Mouse (Mus musculus): ENCODE results near the gene Becn1.

Gene Becn1

DNA sequence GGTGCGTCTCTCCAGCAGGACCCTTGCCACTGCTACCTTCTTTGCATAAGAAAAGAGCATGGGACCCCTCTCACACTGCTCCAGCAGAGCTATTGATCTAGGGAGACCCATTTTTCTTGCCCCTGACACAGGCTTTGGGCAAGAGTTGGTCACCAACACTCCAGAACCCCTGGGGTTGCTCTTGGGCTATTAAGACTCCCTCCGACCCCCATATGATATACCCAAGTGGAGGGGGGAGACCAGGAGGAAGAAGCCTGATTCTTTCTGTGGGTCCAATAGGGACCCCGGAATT lies 38.2 kb downstream of the Becn1 start:
- DNase-seq, result no peak

DNA sequence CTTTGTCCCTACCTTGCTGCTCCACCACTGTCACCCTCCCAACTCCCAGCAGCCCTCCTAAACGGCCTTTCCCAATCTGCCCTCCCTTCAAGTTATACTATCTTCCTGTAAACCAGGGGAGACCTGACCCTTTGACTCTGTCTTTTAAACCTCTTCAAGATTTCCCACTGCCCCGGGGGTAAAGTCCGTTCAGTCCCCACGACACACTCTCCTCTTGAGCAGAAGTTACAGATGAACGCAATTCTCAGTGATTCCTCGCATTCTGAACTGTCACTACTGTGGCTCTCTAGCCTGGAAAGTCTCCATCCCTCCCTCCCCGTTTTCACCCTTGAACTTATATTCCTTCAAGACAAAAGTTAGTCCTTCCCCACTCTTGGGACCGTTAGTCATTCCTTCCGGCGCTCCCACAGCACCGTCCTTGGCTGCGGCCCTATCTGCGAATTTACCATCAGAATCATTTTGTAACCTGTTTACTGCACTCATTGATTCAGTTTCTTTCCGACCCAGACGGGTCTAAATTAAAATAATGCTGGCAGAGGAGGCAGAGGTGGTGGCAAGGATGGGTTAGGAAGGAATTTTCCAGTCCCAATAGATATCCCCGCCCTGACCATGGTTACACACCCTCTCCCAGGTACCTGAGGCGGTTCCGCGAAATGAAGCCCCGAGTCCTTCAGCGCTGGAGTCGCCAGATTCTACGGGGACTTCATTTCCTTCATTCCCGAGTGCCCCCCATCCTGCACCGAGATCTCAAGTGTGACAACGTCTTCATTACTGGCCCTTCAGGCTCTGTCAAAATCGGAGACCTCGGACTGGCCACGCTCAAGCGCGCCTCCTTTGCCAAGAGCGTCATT lies 38.7 kb downstream of the Becn1 start:
- DNase-seq, result no peak

DNA sequence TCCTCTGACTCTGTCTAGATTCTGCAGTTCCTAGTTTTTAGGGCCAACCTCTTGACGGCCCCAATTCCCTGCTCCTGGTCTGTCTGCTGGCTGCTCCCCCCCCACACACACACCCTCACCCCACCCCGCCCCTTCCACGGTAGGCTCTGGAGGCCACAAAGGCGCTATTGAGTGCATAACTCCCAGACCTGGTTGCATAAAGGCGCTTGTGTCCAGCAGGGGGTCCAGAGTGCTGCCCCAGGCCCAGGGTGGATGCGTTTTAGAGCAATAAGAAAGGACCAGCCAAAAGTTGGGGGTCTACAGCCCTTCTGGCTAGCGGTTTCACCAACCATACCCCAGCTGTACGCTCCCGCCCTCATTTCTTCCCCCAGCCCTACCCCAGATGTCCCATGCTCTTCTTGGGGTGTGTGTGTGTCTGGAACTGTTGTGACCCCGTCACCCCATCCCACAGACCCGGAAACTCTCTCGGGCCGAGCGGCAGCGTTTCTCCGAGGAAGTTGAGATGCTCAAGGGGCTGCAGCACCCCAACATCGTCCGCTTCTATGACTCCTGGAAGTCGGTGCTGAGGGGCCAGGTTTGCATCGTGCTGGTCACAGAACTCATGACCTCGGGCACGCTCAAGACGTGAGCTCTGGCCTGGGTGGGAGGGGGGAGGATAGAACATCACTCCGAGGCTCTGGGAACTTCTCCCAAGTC lies 39.7 kb downstream of the Becn1 start:
- DNase-seq, result peak; percentile 41

DNA sequence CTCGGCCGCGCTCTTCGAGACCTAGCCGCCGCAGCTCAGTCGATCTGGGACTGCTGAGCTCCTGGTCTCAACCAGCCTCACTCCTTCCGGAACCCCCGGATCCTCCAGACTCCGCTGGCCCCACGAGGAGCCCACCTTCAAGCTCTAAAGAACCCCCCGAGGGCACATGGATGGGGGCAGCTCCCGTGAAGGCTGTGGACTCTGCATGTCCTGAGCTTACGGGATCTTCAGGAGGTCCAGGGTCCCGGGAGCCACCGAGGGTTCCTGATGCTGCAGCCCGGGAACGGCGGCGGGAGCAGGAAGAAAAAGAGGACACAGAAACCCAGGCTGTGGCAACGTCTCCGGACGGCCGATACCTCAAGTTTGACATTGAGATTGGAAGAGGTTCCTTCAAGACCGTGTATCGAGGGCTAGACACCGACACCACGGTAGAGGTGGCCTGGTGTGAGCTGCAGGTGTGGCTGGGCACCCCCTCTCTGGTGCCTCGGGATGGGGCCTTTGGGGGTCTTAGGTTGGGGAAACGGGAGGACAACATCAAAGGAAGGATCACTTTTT lies 41.2 kb downstream of the Becn1 start:
- peak; percentile 42 for DNase-seq

DNA sequence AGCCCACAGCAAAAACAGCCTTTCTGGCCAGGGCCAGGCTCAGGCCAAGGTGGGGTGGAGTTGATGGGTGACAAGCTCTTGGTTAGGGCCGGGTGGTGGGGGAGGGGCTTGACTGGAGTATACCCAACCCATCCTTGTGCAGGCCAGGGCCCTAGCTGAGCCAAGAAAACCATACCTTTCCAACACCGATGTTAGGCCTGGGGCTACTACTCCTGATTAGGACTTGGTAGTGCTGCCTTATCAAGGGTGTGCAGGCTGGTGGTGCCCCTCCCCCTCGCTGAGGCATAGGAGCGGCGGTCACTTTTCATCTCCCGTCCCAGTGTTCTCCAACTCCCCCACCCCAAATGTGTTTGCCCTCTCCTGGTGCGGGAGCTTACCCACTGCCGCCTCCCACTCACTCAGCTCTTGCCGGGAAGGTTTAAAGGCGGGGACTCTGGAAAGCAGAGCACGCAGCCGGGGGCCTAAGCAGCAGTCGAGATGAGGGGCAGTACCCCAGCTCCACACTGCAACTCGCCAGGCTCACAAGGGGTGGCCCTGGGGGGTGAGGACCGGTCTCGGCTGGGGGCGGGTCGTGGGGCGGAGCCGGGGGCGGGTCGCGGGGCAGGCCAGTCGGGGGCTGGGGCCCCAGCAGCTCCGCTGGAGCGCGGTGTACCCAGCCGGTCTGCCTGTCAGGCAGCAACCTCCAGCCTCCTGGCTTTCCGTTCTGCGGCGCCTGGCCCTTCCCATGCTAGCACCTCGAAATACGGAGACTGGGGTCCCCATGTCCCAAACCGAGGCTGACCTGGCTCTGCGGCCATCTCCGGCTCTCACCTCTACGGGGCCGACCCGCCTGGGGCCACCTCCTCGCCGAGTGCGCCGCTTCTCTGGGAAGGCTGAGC lies 41.9 kb downstream of the Becn1 start, which contains the start of gene Wnk4:
Wnk4 (plus strand) TSS at position 620 of the 878 bp plus-strand sequence.
- DNase-seq, result peak; percentile 93

DNA sequence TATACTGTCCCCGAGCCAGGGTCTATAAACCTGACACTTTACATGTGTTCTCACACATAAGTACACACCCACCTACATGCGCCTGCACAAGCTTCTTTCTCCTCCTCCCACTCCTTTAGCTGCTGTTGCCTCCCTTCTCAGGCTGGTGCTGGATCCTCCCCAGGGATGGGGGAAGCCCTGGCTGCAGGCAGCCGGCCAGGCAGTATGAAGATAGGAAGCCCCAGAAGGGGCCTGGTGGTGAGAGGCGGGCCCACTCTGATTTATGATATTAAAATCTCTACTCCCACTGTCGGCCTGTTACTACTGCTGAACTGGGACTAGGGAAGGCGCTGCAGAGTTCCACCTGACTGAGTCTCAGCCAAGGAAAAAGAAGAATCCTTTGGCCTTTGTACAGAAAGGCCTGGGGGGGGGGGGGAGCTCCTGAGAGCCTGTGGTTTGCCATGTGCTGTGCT lies 42.8 kb downstream of the Becn1 start:
- DNase-seq, result peak; percentile 75

DNA sequence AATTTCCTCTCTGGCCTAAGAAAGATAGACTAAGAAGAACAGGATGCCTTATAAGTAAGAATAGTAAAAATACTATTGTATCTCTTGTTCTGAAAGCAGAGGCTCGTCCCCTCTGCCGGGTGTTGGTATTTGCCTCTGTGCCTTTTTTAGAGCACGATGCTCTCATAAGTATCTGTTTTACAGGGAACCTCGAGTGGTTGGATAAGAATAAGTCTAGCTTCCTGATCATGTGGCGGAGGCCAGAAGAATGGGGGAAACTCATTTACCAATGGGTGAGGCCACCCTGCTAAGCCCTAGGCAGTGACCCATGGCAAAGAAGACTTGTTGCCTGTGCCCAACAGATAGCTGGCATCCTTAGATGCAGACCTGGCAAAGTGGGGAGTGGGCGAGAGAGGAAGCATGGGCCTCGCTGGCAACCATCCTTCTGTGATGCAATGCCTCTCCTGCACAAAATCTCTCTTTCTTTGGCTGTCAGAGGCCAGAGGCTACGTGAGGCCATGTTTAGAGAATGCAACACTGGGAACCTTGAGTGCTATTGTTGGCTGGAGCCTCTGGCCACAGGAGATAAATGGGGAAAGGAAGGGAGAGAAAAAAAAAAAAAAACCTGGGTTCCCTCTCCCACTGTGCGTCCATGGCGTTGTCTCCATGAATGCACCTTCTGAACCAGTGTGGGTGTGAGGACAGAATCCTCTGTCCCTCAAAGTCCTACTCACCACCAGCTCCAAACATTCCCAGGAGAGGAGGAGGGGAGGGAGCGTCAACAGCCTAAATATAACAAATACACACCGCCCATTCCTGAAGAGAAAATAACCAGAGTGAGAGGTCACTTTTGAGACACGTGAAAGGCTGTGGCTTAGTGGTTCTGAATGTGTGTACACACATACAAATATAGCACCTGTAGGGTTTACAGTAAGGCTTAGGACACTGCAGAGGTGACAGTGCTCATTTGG lies 46.0 kb downstream of the Becn1 start:
- no peak for DNase-seq

DNA sequence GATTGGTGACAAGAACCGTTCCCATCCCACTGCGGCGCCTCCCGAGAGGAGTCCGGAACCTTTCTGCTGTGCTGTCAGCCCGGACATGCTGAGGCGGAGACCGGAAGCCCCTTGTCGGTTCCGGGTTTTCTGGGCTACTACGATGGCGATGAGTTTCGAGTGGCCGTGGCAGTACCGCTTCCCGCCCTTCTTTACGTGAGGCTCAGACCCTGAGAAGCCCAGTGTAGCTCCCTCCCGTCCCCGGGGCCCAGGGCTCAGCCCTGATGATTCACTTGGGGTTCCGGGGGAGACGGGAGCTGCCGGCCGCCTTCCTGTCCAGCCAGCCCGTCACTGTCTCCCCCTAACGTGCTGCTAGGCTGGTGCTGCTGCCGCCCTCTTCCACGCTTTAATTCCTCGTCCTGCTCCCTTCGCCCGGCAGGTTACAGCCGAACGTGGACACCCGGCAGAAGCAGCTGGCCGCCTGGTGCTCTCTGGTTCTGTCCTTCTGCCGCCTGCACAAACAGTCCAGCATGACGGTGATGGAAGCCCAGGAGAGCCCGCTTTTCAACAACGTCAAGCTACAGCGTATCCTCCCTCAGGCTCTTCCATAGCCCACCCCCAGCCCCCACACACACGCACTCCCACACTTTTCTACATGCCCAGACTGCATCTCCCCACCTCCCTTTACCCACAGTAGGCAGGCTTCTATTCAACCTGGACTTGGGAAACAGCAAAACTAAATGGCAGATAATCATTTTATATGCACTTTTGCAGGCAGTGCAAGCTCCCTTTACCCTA lies 48.3 kb downstream of the Becn1 start, which contains the start of gene Vps25:
Vps25 (plus strand) TSS at position 95 of the 777 bp plus-strand sequence.
- peak; percentile 90 for DNase-seq

DNA sequence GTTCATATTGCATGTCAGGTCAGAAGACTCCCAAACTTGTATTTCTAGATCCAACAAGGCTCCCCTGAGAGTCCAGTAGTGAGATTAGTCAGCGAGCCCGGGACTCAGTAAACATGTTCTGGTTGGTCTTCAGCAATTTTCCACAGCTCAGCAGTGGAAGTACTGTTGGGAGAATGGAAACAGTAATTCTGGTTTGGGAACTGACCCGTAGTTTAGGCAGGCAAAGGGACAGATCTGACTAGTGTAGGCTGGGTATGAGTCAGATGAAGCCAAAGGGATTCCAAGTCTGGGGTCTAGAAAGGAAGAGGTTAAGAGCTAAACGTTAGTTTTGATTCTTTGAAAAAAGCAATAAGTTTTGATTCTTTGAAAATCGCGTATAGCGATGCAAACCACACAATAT lies 49.1 kb downstream of the Becn1 start:
- DNase-seq, result no peak

DNA sequence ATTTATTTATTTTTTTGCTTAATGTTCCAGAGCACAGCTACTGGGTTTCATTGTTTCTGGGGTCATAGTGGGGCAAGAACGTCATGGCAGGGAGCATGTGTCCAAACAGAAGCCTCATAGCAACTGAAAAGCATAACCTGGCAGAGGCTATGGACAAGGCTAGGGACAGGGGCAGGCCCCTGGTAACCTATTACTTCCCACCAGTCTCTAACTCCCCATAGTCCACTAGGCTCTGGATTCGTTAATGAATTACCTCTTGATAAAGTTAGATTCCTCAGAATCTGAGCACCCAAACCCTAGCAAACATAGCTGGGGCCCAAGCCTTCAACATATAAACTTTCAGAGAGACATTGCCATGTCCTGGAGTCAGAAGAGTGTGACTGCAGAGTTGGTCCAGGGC lies 51.1 kb downstream of the Becn1 start:
- DNase-seq, result no peak

DNA sequence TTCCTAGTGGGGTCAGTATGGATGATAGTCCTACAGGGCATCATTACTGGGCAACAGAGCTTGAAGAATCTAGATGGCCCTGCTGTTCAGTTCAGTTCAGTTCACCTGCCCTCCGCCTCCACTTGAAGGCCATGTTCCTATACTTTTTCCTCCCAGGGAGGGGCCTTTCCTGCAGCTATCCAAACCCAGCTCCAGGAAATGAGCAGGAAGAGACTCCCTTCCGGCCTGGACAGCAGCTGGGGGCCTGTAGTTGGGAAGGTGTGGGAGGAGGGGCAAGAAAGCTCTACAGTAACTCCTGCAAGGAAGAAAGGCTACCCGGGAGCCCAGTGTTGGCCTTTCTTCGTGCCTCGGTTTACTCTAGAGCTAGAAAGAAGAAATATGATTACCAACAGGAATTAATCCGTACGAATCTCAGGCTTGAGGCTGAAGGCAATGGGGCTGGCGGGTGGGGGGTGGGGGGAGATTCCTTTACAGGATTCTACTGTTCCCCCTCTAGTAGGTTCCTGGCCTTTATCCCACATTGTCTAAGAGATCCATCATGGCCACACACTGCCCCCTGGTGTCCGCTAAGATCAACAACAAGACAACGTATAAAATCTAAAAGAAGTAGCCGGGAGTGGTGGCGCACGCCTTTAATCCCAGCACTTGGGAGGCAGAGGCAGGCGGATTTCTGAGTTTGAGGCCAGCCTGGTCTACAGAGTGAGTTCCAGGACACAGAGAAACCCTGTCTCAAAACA lies 53.7 kb downstream of the Becn1 start:
- peak; percentile 75 for DNase-seq

DNA sequence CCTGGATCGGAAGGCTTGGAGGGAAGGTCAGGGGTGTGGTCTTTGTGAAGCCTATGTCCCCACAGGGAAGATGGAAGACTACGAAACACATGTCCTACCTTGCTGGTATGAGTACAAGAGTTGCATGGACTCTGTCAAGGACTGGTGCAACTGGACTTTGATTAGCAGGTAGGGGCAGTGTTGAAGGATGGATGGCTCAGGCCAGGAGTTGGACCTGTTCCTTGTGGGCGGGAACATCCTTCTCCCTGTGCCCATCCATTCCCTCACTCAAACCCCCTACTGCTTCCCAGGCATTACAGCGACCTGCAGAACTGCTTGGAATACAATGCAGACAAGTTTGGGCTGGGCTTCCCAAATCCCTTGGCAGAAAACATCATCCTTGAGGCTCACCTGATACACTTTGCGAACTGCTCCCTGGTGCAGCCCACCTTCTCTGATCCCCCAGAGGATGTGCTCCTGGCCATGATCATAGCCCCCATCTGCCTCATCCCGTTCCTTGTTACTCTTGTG lies 54.5 kb downstream of the Becn1 start:
- DNase-seq, result no peak

DNA sequence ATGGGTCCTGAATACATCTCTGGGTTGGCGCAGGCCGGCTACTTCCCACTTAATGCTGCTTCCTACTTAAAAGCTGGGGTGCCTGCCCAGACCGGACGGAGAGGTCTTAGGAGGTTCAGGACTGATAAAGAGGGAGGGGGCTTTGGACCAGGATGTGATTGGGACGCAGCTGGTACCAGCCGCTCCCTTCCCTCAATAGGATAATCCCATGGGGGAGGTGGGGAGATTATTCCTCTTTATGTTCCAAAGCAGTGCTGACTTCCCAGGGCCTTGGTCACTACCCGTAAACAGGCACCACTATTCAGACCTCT lies 55.4 kb downstream of the Becn1 start:
- DNase-seq, result no peak

DNA sequence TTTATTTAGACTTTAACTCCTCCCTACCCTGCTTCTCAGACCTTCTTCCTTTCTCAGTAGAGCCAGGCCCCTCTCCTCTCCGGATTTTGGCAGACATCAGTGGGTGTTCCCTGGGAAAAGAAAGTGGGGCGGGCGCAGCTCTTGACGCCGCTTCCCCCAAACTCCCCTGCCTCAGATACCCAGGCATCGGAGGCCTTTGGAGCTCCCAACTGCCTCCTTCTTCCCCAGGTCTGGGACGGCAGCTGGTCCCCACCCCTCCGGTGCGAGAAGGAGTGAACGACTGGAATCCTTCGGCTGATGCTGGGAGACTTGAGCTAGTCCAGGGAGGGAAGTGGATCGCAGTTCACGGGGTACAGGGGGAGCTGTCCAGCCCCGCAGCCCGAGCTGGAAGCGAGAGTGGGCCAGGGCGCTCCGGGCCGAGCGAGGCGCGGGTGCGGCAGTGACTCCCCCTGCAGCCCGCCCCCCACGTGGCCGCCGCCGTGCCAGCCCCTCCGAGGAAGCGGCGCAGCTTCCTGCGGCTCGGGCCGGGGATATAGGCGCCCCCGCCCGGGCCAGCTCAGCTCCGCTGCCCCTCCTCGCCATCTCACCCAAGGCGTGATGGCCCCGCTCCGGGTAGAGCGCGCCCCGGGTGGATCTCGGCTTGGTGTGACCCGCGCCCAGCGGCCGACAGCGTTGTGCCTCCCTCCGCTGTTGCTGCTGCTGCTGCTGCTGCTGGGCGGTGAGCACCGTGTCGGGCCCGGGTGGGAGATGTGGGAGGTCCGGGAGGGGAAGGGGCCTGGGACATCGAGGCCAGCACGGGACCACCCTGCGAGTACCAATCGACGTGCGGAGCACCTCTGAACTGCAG lies 56.0 kb downstream of the Becn1 start, which contains the start of gene Ramp2:
Ramp2 (plus strand) TSS at position 174 of the 847 bp plus-strand sequence.
- peak; percentile 43 for DNase-seq

DNA sequence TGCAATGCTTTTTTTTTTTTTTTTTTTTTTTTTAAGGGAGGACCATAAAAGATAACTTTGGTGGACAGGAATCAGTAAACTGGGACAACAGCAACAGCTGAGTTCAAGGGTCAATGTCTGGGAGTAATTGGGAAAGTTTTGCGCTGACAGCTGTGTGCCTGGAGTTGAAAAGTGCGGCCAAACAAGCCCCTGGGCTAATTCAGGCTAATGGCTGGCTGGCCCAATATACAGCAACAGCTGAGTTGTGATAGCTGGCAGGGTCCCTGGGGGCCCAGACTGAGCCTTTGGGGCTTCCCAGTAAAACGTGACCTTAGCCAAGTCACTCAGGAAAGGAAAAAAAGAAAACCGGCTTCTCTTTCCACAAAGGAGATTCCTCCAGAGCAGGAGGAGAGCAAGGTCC lies 57.0 kb downstream of the Becn1 start:
- no peak for DNase-seq

DNA sequence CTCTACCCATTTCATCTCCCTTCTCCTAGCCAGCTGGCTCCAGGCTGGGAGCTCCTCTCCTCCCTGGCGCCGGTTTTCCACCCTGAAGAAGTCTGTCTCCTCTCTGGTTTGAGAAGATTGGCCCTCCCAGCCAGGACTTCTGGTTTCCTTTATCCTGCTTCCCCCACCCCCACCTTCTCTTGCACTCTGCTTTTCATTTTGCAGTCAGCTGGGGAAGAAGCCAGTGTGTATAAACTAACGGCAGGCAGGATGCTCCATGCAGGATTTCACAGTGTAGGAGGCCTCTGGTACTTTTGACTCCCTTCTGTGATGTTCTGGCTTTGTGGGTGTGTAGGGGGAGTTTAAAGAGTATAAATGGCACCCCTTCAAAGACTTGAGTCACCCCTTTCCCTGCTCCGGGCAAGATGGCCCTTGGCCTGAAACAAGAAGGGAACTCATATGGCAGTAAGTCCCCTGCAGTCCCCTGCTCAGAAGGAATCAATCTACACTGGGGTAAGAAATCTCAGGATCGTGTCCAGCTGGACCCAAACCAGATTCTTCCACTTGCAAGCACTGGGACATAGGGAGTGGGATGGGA lies 63.9 kb downstream of the Becn1 start:
- no peak for DNase-seq

DNA sequence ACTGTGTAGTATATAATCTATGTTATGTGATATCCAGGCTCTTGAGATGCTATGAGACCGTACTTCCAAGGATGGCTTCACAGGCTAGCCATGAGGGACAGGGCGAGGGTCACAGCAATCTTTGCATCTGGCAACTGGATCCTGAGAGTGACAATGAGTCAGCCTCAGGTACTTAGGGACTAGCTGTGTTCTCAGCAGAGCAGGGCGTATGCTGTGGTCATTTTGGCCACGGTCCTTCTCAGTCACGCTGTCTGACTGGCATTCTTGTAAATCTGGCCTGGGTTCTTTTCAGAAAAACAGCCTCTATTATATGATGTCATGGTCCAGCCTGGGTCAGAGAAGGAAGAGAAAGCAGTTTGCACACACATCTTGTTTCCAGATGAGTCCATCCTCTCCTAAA lies 65.3 kb downstream of the Becn1 start:
- DNase-seq, result no peak

All from liver (tissue).